Mouse (Mus musculus) induced T-regulatory cell, adult 2 months (primary cell): ENCODE measurements around the gene Maff.
A peak's percentile ranks its signal among the peaks of the same experiment; 100 is the strongest.

Experiments
- DNase-seq: peaks from one replicate; pipeline ENCODE4 v3.0.0-alpha.2; 2012; ENCODE audit warnings: low read depth

Maff gene

DNA sequence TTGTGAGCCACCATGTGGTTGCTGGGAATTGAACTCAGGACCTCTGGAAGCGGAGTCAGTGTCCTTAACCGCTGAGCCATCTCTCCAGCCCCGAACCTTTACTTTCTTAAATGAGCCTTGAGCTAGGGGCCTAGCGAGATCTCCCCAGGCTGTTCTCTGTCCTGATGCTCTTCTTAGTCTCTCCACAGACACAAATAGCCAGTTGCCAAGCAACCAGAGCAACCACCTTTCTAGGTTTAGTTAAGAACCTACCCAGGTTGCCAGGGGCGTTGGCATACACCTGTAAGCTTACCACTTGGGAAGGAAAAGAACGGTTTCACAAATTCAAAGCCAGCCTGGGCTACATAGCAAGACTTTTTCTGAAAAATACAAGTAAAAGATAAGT is 16.4 kb upstream of the Maff start:
- DNase-seq: peak; percentile 66

GRCm38 (mm10) chr15:79330521-79330920 is 15.9 kb upstream of the Maff start:
- DNase-seq: no peak

DNA sequence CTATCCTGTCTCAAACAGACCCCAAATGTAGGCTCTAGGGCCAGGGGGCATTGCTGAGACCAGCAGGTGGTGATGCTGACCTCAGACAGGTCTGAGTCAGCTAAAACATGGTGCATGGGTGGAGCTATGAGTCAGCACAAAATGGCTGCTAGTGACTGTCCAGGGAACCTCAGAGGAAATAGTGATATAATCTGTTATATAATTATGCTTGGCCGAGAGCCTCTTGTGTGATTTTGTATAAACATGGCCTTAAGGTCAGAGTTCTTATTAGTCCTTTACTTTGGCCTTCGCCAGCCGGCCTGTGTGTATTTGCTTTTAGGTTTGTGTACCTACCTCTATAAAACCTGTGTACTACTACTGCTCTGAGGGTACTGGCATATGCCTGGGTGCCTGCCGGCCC is 13.0 kb upstream of the Maff start:
- DNase-seq: no peak

DNA sequence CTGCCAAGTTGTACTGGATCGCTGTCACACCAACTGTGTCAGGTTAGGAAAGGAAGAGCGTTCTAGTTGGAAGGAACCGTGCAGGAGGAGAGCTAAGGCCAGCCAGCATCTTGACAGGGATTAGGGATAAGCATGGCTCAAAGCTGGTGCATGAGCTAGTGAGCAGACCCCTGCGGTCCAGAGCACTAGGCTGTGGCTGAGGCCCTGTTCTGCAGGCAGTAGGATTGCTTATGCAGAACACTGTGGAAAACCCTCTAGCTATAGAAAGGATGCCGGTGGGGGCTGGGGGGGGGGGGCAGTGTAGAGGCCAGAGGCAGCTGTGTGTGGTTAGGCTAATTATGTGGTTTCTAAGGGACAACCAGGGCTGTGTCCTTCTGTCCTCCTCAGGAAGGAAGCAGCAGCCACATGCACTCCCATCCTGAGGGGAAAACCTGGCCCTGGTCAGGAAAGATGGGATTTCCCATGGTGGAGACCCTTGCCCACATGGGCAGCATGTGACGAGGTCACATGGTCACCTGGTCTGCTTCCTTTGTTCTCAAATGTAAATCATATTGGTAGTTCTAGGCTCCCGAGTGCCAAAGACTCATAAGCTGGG is 11.3 kb upstream of the Maff start:
- no peak for DNase-seq

DNA sequence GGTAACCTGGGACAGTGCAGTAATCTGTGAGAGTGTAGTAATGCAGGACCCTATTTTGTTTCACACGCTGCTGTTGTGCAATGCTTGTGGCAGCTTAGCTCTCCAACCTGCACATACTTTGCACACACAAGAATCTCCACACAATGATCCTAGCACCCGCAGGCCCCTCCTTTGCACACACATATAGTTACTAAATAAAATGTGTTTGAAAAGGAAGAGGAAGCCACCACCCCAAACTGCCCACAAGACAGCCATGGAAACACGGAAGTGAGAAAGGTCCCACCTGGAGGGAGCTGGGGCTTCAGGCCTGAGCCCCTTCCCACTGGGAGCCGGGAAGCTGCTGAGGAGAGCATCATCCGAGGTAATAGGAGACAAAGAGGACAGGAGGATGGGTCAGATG is 7.4 kb upstream of the Maff start:
- DNase-seq: no peak

GRCm38 (mm10) chr15:79342641-79343337 is 3.6 kb upstream of the Maff start:
- peak; percentile 39 for DNase-seq

- no peak for DNase-seq
Measured at GRCm38 (mm10) chr15:79344627-79345026, 1.8 kb upstream of the Maff start.

GRCm38 (mm10) chr15:79347165-79347844 is 884 bp downstream of the Maff start:
- DNase-seq: peak; percentile 96

DNA sequence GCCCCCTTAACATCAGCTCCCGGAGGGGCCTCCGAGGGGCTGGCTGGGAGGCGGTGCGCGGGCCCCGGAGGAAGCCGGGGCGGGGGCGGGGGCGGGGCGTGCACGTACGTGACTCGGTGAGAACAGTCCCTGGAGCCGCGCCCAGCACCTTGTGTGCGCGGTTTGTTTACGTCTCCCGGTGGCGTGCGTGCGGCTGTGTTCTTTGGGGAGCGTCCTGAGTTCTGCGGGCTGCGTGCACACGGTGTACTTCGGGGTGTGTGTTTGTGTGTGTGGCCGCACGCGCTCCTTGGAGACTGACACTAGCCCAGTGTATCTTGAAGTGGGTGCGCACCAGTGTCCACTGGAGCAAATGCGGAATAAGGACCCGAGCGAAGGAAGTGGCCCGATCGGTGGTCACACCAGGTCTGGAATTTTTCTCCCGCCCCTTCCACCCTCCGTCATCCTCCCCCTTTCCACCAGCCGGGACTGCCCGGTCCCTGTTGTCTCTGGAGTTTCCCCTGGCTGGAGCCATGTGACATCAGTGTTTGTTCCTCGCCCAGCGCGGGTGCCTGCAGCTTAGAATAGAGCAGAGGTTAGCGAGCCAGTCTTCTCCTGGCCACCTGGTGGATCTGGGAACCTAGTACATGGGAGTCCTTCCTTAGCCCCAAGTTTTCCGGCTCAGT is 1.6 kb downstream of the Maff start:
- DNase-seq: peak; percentile 95

GRCm38 (mm10) chr15:79348651-79349050 is 2.2 kb downstream of the Maff start:
- DNase-seq: no peak

DNA sequence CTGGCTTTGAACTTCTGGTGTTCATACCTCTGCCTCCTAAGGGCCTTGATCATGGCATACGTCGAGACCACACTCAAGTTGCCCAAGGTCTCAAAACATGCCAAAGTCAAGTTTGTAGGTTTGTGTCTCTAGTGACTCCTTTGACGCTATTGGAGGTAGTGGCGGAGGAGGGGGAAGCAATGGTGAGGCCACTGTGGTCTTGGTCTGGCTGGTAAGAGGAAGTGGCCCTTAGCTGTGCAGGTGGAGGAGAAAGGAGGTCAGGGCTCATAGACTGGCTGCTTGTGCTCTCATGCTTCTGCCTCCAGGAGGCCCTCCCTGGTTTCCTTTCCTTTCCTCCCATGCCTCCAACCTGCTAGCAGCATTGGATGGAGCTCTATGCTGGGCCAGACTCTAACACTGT is 4.4 kb downstream of the Maff start:
- no peak for DNase-seq

DNA sequence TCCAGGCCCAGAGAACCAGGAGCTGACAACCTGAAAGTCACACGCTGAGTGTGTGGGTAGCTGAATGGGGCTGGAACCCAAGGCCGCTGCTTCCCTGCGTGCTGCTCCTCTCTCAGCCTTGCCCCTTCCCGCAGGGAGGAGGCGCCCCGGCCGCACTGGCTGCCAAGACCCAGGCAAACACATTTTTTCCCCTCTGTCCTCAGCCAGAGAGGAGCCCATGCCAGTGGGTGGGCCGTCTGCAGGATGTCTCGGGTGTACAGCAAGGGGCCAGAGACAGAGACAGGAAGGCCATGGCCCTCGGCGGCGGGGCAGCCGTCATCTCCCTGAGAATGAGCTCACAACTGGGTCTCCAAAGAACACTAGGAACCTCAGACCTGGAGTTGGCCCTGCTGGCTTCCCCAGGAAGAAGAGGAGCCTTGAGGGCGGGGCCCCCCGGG is 4.9 kb downstream of the Maff start:
- no peak for DNase-seq

DNA sequence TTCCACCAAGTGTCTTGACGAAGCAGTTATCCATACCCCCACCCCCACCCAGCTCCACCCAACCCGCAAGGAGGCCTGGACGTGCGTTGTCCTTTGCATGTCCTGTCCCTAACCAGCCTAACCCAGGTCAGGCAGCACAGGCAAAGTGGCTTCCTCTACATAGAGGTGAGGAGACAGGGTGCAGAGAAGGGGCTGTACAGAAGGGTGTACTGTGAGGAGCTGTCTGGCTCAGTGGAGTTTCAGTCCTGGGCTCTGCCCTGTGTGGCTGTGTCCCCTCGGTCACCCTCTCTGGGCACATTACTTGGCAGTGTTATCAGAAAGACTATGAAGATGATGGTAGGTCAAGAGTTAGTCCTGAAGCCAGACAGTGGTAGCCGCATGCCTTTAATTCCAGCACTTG is 6.1 kb downstream of the Maff start:
- DNase-seq: no peak

GRCm38 (mm10) chr15:79353690-79354305 is 7.4 kb downstream of the Maff start:
- DNase-seq: no peak

DNA sequence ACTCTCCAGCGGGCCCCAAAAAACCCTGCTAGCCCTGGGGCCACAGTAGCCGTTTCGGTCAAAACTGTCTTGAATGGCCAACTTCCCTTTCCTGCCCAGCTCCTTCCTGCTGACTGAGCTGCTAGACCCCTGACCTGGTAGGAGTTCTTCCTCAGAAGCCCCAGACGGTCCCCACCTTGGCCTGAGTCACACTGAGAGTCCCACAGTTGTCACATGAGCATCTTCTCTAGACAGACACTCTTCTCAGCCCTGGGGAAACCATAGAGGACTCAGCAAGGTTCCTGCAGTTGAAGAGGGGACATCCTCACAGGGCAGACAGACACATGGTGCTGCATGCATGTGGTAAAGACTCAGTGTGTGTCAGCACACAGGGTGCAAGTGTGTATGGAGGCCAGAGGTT is 8.2 kb downstream of the Maff start:
- DNase-seq: peak; percentile 37

GRCm38 (mm10) chr15:79356481-79356880 is 10.1 kb downstream of the Maff start:
- peak; percentile 35 for DNase-seq

- peak; percentile 86 for DNase-seq
Measured at GRCm38 (mm10) chr15:79357036-79357911, 10.9 kb downstream of the Maff start.

DNA sequence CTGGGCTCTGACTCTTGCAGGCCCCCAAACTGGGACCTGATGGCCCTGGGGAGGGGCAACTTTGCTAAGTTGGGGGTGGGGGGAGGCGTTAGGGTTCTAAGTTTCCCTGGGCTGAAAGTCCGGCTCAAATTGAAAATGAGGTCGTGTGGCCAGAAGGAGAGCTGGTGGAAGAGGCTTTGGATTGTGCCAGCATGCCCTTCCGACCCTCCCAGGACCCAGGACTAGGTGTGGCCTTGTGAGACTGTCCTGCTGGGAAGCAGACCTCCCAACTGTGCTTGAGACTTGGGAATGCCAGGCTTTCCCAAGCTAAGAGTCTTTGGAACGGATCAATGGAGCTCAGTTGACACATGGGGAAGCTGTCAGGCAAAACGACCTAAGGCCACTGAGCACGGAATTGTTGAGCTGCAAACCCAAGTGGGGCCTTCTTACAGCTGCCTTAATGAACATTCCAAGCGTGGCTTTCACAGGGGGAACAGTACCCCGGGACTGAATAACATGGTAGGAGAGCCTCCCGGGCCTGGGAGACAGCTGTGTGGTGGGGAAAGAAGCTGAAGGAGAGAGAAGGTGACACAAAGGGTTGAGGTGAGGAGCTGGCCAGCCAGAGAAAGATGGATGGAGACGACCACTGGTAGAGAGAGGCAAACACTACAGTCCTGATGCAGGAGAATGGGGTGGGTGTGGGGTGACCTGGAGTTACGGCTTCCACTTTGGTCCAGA is 11.7 kb downstream of the Maff start:
- DNase-seq: peak; percentile 38

DNA sequence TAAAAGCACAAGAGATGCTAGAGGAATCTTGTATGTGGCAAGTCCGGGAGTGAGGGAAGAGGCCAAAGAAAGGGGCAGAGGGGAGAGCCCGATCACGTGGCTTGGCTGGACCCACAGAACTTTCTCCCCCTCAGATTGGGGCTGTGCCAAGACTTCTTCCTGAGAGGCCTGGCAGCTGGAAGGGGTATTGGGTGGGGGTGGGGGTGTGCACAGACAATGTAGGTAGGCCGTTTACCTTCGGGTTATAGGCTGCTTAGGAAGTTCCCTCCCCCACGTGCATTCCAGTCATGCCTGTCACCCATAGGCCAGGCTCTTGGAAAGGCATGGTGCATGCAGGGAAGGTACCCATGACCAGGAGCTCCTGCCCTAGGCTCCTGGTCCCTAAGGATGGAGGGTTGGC is 13.5 kb downstream of the Maff start:
- DNase-seq: no peak

GRCm38 (mm10) chr15:79360371-79360770 is 13.9 kb downstream of the Maff start:
- no peak for DNase-seq

DNA sequence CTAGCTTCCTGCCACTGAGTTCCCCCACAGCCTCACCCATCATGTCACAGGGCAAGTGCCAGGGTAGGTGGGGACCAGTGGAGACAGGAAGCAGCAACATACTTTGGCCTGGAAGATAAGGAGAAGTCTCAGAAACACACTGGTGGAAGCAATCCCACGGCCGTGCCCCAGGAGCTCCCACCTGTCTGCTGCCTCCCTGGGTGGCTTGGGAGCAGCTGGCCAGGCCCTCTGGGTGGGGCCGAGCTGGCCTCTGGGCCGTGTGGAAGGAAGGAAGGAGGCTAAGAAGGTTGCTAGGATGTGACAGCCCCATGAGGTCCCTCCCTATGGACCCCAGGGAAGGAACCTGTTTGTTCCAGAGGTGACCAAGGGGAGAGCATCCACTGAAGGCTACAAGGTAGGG is 14.6 kb downstream of the Maff start:
- DNase-seq: no peak
